Mouse (Mus musculus): ENCODE measurements around the gene Reg4.

DNA sequence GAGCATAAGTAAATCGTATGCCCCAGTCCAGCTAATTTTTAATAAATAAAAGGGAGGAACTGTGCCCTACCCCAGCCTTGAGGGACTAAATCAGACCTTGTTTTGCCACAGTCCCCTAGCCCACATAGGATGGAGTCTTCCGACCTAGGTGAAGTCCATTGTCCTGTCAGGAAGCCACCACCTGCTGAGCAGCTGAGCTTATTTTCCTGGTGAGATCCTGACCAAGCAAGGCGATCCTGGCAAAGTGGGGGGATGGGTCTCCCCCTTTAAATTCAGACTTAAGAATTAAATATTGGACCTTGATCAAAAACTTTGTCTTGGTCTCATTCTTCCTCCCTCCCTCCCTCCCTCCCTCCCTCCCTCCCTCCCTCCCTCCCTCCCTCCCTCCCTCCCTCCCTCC lies 5.7 kb upstream of the Reg4 start:
- TF ChIP-seq CTCF (IDR thresholded peaks at IDR 0.05; ENCODE audit: low read depth, low read length) = no peak
- no peak for TF ChIP-seq POLR2A (IDR thresholded peaks at IDR 0.05; ENCODE audit: borderline replicate concordance, low read depth, low read length)

Measured in bone marrow macrophage, adult 2 months (primary cell).